Mouse (Mus musculus) left cerebral cortex, adult 2 months (tissue): ENCODE measurements at regions not wholly inside any gene's neighbourhood (a gene's known extent, or its start where the extent isn't known, plus 50 kb on each side); places are given as distances from the start of the nearest gene placed in this dataset.

Experiments used
- DNase-seq, 2 experiments: peaks; one replicate each; pipeline ENCODE4 v3.0.0; 2021 to 2022; ENCODE audit warnings: low spot score in 2 of 2, mixed read lengths in 1 of 2; ENCODE audit errors: extremely low spot score in 1 of 2
- H3K27ac ChIP-seq: fragments of 200-600 bp; 2 replicates; pipeline ENCODE4 v1.8.1; 2022
- H3K4me3 ChIP-seq: fragments of 200-600 bp; 2 replicates; pipeline ENCODE4 v1.8.1; 2022
- CTCF ChIP-seq: fragments of 200-600 bp; IDR thresholded peaks from 2 replicates; pipeline ENCODE4 v1.8.1; 2022; ENCODE audit warnings: antibody characterized with exemption, mild to moderate bottlenecking, moderate library complexity
- intact Hi-C: fragments of 180-260 bp; cut with DNase I; formaldehyde crosslinking; loops from one replicate; pipeline ENCODE4 v1.15.1; 2025

GRCm38 (mm10) chr4:153321085-153321484 is 161.5 kb downstream of the Ajap1 start:
- TF ChIP-seq CTCF = no peak
- Histone ChIP-seq H3K4me3 (no peak overlapping the region), H3K27ac (no peak overlapping the region)
- intact Hi-C loops = no loop called here
- no peak for DNase-seq

GRCm38 (mm10) chr4:153320602-153321001 is 162.0 kb downstream of the Ajap1 start:
- intact Hi-C loops = no loop called here
- no peak overlapping the region for H3K27ac ChIP-seq

DNA sequence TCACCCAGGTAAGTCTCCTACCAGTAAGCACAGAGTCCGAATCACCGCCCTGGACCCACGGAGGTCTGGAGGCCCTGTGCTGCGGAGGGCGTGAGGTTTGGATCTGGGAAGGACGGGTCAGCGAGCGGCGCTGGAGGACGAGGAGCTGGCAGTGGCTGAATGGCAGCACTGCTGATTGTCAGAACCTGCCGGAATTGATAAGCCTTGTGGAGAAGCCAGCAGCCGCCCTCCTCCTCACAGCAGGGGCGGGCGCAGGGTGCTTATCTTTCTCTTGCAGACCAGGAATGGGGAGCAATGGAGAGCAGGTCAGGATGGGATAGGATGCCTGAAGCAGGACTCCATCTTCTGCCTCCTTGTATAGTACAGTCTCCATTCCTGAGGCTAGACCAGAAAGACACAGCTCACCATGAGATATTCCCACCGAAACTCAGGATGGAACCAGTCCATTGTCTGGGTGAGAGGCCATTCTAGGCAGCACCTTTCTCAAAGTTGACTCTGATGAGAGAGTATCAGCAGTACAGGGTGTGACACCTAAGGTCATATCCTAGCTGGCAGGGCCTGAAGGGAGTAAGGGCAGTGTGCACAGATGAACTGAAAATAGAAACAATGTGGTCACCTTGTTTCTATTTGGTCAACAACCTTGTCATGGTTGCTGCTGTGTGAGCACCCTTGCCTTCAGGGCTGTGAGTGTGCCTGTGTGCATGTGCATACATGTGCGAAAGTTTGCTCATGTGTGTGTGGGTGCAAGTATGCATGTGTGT is 165.5 kb downstream of the Ajap1 start:
- intact Hi-C loops = no loop called here
- DNase-seq = no peak
- no peak overlapping the region for H3K4me3 ChIP-seq
- H3K27ac ChIP-seq = no peak overlapping the region
- TF ChIP-seq CTCF = no peak

More at GRCm38 (mm10) chr4:153320602-153321001, 162.0 kb downstream of the Ajap1 start:
- TF ChIP-seq CTCF = no peak
- H3K4me3 ChIP-seq = no peak overlapping the region
- no peak for DNase-seq

DNA sequence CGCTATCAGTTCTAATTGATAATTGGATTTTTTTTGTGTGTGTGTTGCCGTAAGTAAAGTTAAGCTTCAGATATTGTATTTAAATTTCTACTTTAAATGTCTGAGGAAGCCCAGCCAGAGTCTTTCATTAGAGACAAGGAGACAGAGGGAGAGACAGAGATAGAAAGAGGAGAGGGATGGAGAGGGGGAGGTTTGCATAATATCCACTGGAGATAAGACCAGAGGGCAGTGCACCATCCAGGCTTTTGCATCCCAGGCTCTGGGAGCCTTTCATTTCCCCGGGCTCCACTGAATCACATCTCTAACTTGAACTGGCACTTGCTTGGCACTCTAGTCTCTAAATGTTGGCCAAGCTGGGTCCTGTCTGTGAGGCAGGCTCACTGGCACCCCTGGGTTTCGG is 166.1 kb downstream of the Ajap1 start:
- Histone ChIP-seq H3K27ac (no peak overlapping the region), H3K4me3 (no peak overlapping the region)
- DNase-seq = no peak
- intact Hi-C loops = no loop called here
- no peak for TF ChIP-seq CTCF

- no peak for DNase-seq
- TF ChIP-seq CTCF = no peak
- Histone ChIP-seq H3K4me3 (no peak overlapping the region), H3K27ac (no peak overlapping the region)
- intact Hi-C loops = no loop called here
These were observed 168.7 kb downstream of the Ajap1 start for GRCm38 (mm10) chr4:153313961-153314360.

DNA sequence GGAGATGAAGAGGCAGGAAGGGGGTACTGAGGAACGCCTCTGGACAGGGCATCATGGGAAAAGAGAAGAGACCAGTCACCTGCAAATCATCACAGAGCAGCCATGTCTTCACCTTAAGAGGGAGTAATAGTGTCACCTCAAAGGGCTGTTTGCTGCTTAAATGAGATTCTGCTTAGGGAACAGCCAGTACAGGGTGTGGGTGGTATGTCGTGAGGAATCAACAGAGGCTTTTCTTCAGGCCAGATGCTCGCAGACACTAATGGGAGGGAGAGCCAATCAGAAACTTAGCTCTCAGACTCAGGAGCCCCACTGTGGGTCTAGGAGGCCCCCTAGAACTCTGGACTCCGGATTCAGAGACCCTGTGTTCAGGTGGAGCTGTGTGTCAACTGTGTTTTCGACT is 171.0 kb downstream of the Ajap1 start:
- DNase-seq = no peak
- TF ChIP-seq CTCF = no peak
- H3K27ac ChIP-seq = no peak overlapping the region
- intact Hi-C loops = no loop called here
- no peak overlapping the region for H3K4me3 ChIP-seq

DNA sequence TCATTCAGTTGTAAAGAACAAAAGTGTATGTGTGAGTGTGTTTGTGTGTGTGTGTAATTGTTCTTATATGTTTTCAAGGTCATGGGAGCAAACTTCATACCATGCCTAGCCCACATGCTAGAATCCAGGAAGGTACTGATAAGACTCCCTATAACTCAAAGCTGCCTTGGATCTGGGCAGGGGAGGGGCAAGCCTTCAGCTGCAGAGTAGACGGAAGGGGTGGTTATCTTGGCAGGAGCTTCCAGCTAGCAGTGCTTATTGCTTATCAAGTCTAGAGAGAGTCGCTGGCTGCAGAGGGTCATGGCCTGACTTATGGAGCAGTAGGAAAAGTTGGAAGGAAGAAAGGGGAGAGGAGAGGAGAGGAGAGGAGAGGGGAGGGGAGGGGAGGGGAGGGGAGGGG is 172.0 kb downstream of the Ajap1 start:
- Histone ChIP-seq H3K4me3 (no peak overlapping the region), H3K27ac (no peak overlapping the region)
- intact Hi-C loops = no loop called here
- TF ChIP-seq CTCF = no peak
- no peak for DNase-seq

- intact Hi-C loops = no loop called here
- H3K4me3 ChIP-seq = no peak overlapping the region
- DNase-seq = no peak
- no peak for TF ChIP-seq CTCF
- no peak overlapping the region for H3K27ac ChIP-seq
These were observed 179.1 kb downstream of the Ajap1 start for GRCm38 (mm10) chr4:153303521-153303920.

GRCm38 (mm10) chr4:153302855-153303254 is 179.8 kb downstream of the Ajap1 start:
- TF ChIP-seq CTCF = no peak
- DNase-seq = no peak
- intact Hi-C loops = no loop called here
- Histone ChIP-seq H3K4me3 (no peak overlapping the region), H3K27ac (no peak overlapping the region)

- H3K27ac ChIP-seq = no peak overlapping the region
- intact Hi-C loops = no loop called here
- H3K4me3 ChIP-seq = no peak overlapping the region
- no peak for DNase-seq
- TF ChIP-seq CTCF = no peak
These were observed 184.3 kb downstream of the Ajap1 start for GRCm38 (mm10) chr4:153298277-153298676.

GRCm38 (mm10) chr4:153294828-153295227 is 187.8 kb downstream of the Ajap1 start:
- no peak for TF ChIP-seq CTCF

DNA sequence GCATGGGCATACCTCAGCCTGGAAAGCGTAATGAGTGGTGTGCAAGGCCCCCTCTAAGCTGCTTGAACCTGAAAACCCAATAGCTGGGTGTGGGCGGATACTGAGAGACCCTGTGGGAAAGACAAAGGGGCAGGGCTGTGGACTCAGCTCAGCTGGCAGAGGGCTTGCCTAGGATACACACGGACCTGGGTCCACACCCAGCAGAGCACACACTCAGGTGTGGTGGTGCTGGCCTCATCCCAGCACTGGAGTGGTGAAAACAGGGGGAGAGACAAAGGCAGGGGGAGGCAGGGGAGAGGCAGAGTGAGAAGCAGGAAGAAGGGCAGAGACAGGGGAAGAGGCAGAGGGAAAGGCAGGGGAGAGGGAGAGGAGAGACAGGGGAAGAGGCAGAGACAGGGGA is 189.5 kb downstream of the Ajap1 start:
- intact Hi-C loops = no loop called here
- TF ChIP-seq CTCF = no peak
- Histone ChIP-seq H3K27ac (no peak overlapping the region), H3K4me3 (no peak overlapping the region)
- DNase-seq = no peak

More at GRCm38 (mm10) chr4:153294828-153295227, 187.8 kb downstream of the Ajap1 start:
- Histone ChIP-seq H3K4me3 (no peak overlapping the region), H3K27ac (no peak overlapping the region)
- intact Hi-C loops = no loop called here
- no peak for DNase-seq

DNA sequence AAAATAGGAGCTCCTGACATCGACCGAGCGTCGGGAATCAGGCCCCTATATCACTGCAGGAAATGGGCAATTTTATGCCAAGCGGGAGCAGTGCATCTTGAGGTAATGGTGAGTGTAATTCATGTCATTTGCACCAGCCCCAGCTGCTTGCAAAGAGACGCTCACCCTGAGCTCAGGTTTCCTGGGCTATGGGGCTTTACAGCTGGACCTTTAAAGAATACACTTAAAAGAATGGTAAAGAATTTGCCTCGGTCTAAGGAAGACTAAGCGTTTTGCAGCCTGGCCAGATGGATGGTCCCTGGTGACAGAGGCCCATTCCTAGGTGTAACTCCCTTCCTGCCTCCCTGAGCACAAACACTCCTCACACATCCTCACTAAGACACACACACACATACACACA is 194.2 kb downstream of the Ajap1 start:
- DNase-seq = no peak
- intact Hi-C loops = no loop called here
- TF ChIP-seq CTCF = no peak
- no peak overlapping the region for H3K4me3 ChIP-seq
- no peak overlapping the region for H3K27ac ChIP-seq
